Mouse (Mus musculus) stomach, embryonic 14.5 days (tissue): ENCODE measurements around the gene Siah2. TPM values are rescaled to one million over a fixed set of nuclear protein-coding genes. Genes with fewer than 3 reads are reported as not detected.

Experiments
- ATAC-seq: fragments of 200-750 bp; cut with Nextera tagmentation; 2 replicates; pipeline ENCODE4 v1.8.0; 2017; ENCODE audit warnings: low read depth, moderate TSS enrichment; ENCODE audit not compliant: insufficient number of reproducible peaks, insufficient read depth, low FRiP score
- H3K27ac ChIP-seq: fragments of 300-500 bp; sonication (generic); 2 replicates; pipeline ENCODE4 v1.5.1; 2014; ENCODE audit warnings: mild to moderate bottlenecking, low read length, moderate library complexity, mixed read lengths
- H3K27me3 ChIP-seq: fragments of 300-500 bp; sonication (generic); 2 replicates; pipeline ENCODE4 v1.6.1; 2014; ENCODE audit warnings: low read length, control low read depth, mixed read lengths; ENCODE audit not compliant: control insufficient read depth, insufficient read depth
- H3K36me3 ChIP-seq: fragments of 300-500 bp; sonication (generic); 2 replicates; pipeline ENCODE4 v1.6.1; 2014; ENCODE audit warnings: mild to moderate bottlenecking, control low read depth, low read length, moderate library complexity, mixed read lengths; ENCODE audit not compliant: control insufficient read depth, insufficient read depth
- H3K4me1 ChIP-seq: fragments of 300-500 bp; sonication (generic); 2 replicates; pipeline ENCODE4 v1.6.1; 2014; ENCODE audit warnings: low read length, control low read depth, mixed read lengths; ENCODE audit not compliant: control insufficient read depth, insufficient read depth
- H3K4me2 ChIP-seq: fragments of 300-500 bp; sonication (generic); replicated peaks from 2 replicates; pipeline ENCODE4 v1.6.1; 2014; ENCODE audit warnings: low read depth, low read length, control low read depth
- H3K4me3 ChIP-seq: fragments of 300-500 bp; sonication (generic); 2 replicates; pipeline ENCODE4 v1.5.1; 2014; ENCODE audit warnings: low read depth, low read length, control low read depth
- H3K9ac ChIP-seq: fragments of 300-500 bp; sonication (generic); replicated peaks from 2 replicates; pipeline ENCODE4 v1.6.1; 2014; ENCODE audit warnings: low read depth, mild to moderate bottlenecking, control low read depth, low read length, moderate library complexity, mixed read lengths
- H3K9me3 ChIP-seq: fragments of 300-500 bp; sonication (generic); 2 replicates; pipeline ENCODE4 v1.6.1; 2016; ENCODE audit warnings: low read depth, low read length, control low read depth; ENCODE audit not compliant: control insufficient read depth
- WGBS: fragments of 180-500 bp; shearing (Covaris S2); extraction: QIAGEN DNeasy Blood & Tissue Kit; methylation state at CpG from one replicate; pipeline ENCODE4 v1.1.7; 2014; 5-methylcytosine and 5-hydroxymethylcytosine counted together
- polyA plus RNA-seq: library from polyadenylated mRNA; unstranded; fragments of >200 nt; fragmentation: Nextera tagmentation; extraction: Ambion mirVana; gene quantifications from 2 replicates; pipeline ENCODE4 v1.2.1, GENCODE M21; 2014

Gene Siah2
- polyA plus RNA-seq, 1 experiment from 2014 or later, result 5.5 TPM

- Histone ChIP-seq H3K9me3 (no peaks in the 10 kb centered on the region), H3K4me1 (peaks cover 38% of the 10 kb centered on the region), H3K27ac (no peak overlapping the region), H3K27me3 (no peaks in the 10 kb centered on the region), H3K9ac (no peak overlapping the region), H3K4me2 (no peak overlapping the region), H3K4me3 (no peak overlapping the region), H3K36me3 (no peaks in the 10 kb centered on the region)
- WGBS, result 35% methylated on average over 4 of the region's 4 CpGs
- ATAC-seq, result no peak
Measured at GRCm38 (mm10) chr3:58682336-58682735, 9.9 kb downstream of the Siah2 start.

GRCm38 (mm10) chr3:58681831-58682230 lies 10.4 kb downstream of the Siah2 start:
- ATAC-seq, result no peak

GRCm38 (mm10) chr3:58680943-58681637 lies 11.1 kb downstream of the Siah2 start:
- WGBS, result 60% methylated on average over 7 of the region's 7 CpGs
- no peak for ATAC-seq
- no peaks in the 10 kb centered on the region for H3K9me3 ChIP-seq
- H3K27me3 ChIP-seq, result no peaks in the 10 kb centered on the region
- no peak overlapping the region for H3K9ac ChIP-seq
- no peak overlapping the region for H3K4me3 ChIP-seq
- H3K27ac ChIP-seq, result no peak overlapping the region
- no peaks in the 10 kb centered on the region for H3K36me3 ChIP-seq
- no peak overlapping the region for H3K4me2 ChIP-seq
- peaks cover 38% of the 10 kb centered on the region for H3K4me1 ChIP-seq

More at GRCm38 (mm10) chr3:58681831-58682230, 10.4 kb downstream of the Siah2 start:
- H3K4me3 ChIP-seq, result no peak overlapping the region
- no peaks in the 10 kb centered on the region for H3K9me3 ChIP-seq
- H3K36me3 ChIP-seq, result no peaks in the 10 kb centered on the region
- no peak overlapping the region for H3K4me2 ChIP-seq
- WGBS, result 16% methylated on average over 2 of the region's 2 CpGs
- no peak overlapping the region for H3K27ac ChIP-seq
- H3K9ac ChIP-seq, result no peak overlapping the region
- no peaks in the 10 kb centered on the region for H3K27me3 ChIP-seq
- H3K4me1 ChIP-seq, result peaks cover 38% of the 10 kb centered on the region

GRCm38 (mm10) chr3:58679996-58680395 lies 12.2 kb downstream of the Siah2 start:
- H3K4me1 ChIP-seq, result peaks cover 38% of the 10 kb centered on the region
- H3K4me2 ChIP-seq, result no peak overlapping the region
- no peak overlapping the region for H3K9ac ChIP-seq
- no peak overlapping the region for H3K4me3 ChIP-seq
- WGBS, result 23% methylated on average over 4 of the region's 4 CpGs
- H3K9me3 ChIP-seq, result no peaks in the 10 kb centered on the region
- H3K27me3 ChIP-seq, result no peaks in the 10 kb centered on the region
- ATAC-seq, result 0 out of 2 replicates have a peak, but pooled peaks have one; percentile 35
- no peak overlapping the region for H3K27ac ChIP-seq
- H3K36me3 ChIP-seq, result no peaks in the 10 kb centered on the region

- Histone ChIP-seq H3K27ac (no peak overlapping the region), H3K36me3 (no peaks in the 10 kb centered on the region), H3K9ac (no peak overlapping the region), H3K4me2 (no peak overlapping the region), H3K27me3 (no peaks in the 10 kb centered on the region), H3K4me3 (no peak overlapping the region), H3K9me3 (no peaks in the 10 kb centered on the region), H3K4me1 (peaks cover 38% of the 10 kb centered on the region)
- WGBS, result 45% methylated on average over 2 of the region's 2 CpGs
- ATAC-seq, result no peak
Measured at GRCm38 (mm10) chr3:58678905-58679304, 13.3 kb downstream of the Siah2 start.

GRCm38 (mm10) chr3:58678384-58678783 lies 13.8 kb downstream of the Siah2 start:
- Histone ChIP-seq H3K36me3 (no peaks in the 10 kb centered on the region), H3K27ac (no peak overlapping the region), H3K4me1 (peaks cover 38% of the 10 kb centered on the region), H3K27me3 (no peaks in the 10 kb centered on the region), H3K4me2 (no peak overlapping the region), H3K9me3 (no peaks in the 10 kb centered on the region), H3K9ac (no peak overlapping the region), H3K4me3 (no peak overlapping the region)
- 56% methylated on average over 8 of the region's 8 CpGs for WGBS
- ATAC-seq, result no peak

GRCm38 (mm10) chr3:58677615-58678014 lies 14.6 kb downstream of the Siah2 start:
- Histone ChIP-seq H3K4me2 (no peak overlapping the region), H3K9ac (no peak overlapping the region), H3K9me3 (no peaks in the 10 kb centered on the region), H3K4me3 (no peak overlapping the region), H3K36me3 (no peaks in the 10 kb centered on the region), H3K27me3 (no peaks in the 10 kb centered on the region), H3K27ac (no peak overlapping the region), H3K4me1 (peaks cover 38% of the 10 kb centered on the region)
- ATAC-seq, result no peak
- WGBS, result 41% methylated on average over 3 of the region's 3 CpGs

GRCm38 (mm10) chr3:58673295-58673694 lies 18.9 kb downstream of the Siah2 start:
- Histone ChIP-seq H3K9me3 (no peaks in the 10 kb centered on the region), H3K4me3 (no peak overlapping the region), H3K27ac (no peak overlapping the region), H3K4me1 (0 out of 2 replicates have a peak, but pooled peaks cover 2% of the 10 kb centered on the region), H3K27me3 (no peaks in the 10 kb centered on the region), H3K9ac (no peak overlapping the region), H3K4me2 (no peak overlapping the region), H3K36me3 (no peaks in the 10 kb centered on the region)
- ATAC-seq, result no peak
- WGBS, result 91% methylated on average over 5 of the region's 5 CpGs
